Mouse (Mus musculus): ENCODE results near the gene Mrpl21. TPM values are rescaled to one million over a fixed set of nuclear protein-coding genes. Genes with fewer than 3 reads are reported as not detected.

Mrpl21 gene
- total and polyA plus RNA-seq, 3 experiments: 86.0 to 129 (median 116) TPM

- Histone ChIP-seq H3K4me3 (replicated peaks in 1 of 3; ENCODE audit: low read depth in 2 of 3, low read length in 2 of 3, poor library complexity in 1 of 3) (no peak overlapping the region), H3K9me3 (replicated peaks; ENCODE audit: low read length) (no peaks in the 10 kb centered on the region), H3K4me2 (ENCODE audit: insufficient read depth, low read depth, poor library complexity, severe bottlenecking) (no peak overlapping the region), H3K9ac (ENCODE audit: insufficient read depth, low read depth) (no peak overlapping the region), H3K4me1 (ENCODE audit: control insufficient read depth in 1 of 2, insufficient read depth in 2 of 2) (no peaks in the 10 kb centered on the region), H3K27me3 (replicated peaks) (no peaks in the 10 kb centered on the region), H3K79me2 (replicated peaks; ENCODE audit: control insufficient read depth, extremely low read depth, insufficient read depth, poor library complexity, severe bottlenecking) (no peaks in the 10 kb centered on the region), H3K36me3 (replicated peaks in 1 of 2; ENCODE audit: control insufficient read depth in 1 of 2, insufficient read depth in 1 of 2, low read length in 1 of 2) (peaks cover 93 to 97% of the 10 kb centered on the region in 2 experiments), H3K27ac (ENCODE audit: insufficient read depth, low read depth) (no peak overlapping the region)
- in situ Hi-C loops (cut with MboI; ENCODE audit: low pct_ligation_motif_present, low pct_unique_long_range_greater_than_20kb, low sequenced_read_pairs): no loop called here
- dilution Hi-C loops (cut with MboI; ENCODE audit: extremely low pct_ligation_motif_present, extremely low pct_unique_long_range_greater_than_20kb, low sequenced_read_pairs): no loop called here
- TF ChIP-seq HCFC1 (IDR thresholded peaks at IDR 0.05; ENCODE audit: low read depth, low read length): no peak
- TF ChIP-seq MEF2A (IDR thresholded peaks at IDR 0.05; ENCODE audit: borderline replicate concordance, low read depth, low read length): no peak
- no peak for TF ChIP-seq E2F4 (IDR thresholded peaks at IDR 0.05; ENCODE audit: insufficient replicate concordance, low read depth, low read length)
- no peak for TF ChIP-seq RCOR1 (conservative IDR thresholded peaks at IDR 0.05; ENCODE audit: low read depth, low read length)
- TF ChIP-seq ZMIZ1 (IDR thresholded peaks at IDR 0.05; ENCODE audit: low read depth, low read length): no peak
- no peak for TF ChIP-seq JUND (conservative IDR thresholded peaks at IDR 0.05; ENCODE audit: low read depth, low read length)
- no peak for TF ChIP-seq JUN (IDR thresholded peaks at IDR 0.05; ENCODE audit: insufficient read depth, low read depth, low read length)
- no peak for TF ChIP-seq ETS1 (conservative IDR thresholded peaks at IDR 0.05; ENCODE audit: low read depth, low read length)
- no peak for TF ChIP-seq MAX (IDR thresholded peaks at IDR 0.05; ENCODE audit: low read length)
- TF ChIP-seq NELFE (IDR thresholded peaks at IDR 0.05; ENCODE audit: low read depth, low read length): no peak
- no peak for TF ChIP-seq CHD1 (IDR thresholded peaks at IDR 0.05; ENCODE audit: low read depth, low read length)
- TF ChIP-seq ZC3H11A (IDR thresholded peaks at IDR 0.05; ENCODE audit: low read depth, low read length): no peak
- TF ChIP-seq USF2 (conservative IDR thresholded peaks at IDR 0.05; ENCODE audit: low read depth, low read length): no peak
- TF ChIP-seq IRF4 (IDR thresholded peaks at IDR 0.05; ENCODE audit: low read depth, low read length): no peak
- TF ChIP-seq MAZ (IDR thresholded peaks at IDR 0.05; ENCODE audit: low read depth, low read length): no peak
- TF ChIP-seq CTCF (conservative IDR thresholded peaks at IDR 0.05 in 1 of 2, IDR thresholded peaks at IDR 0.05 in 1 of 2; ENCODE audit: low read depth in 2 of 2, low read length in 2 of 2): no peak
- TF ChIP-seq MXI1 (IDR thresholded peaks at IDR 0.05; ENCODE audit: low read depth, low read length): no peak
- no peak for TF ChIP-seq UBTF (IDR thresholded peaks at IDR 0.05; ENCODE audit: low read depth, low read length)
- no peak for DNase-seq (ENCODE audit: extremely low read depth)
Observed at GRCm38 (mm10) chr19:3269279-3269678, 13.4 kb upstream of the Mrpl21 start.

GRCm38 (mm10) chr19:3269803-3270202 is 12.9 kb upstream of the Mrpl21 start:
- Histone ChIP-seq H3K4me1 (ENCODE audit: control insufficient read depth in 1 of 2, insufficient read depth in 2 of 2) (no peaks in the 10 kb centered on the region), H3K36me3 (replicated peaks in 1 of 2; ENCODE audit: control insufficient read depth in 1 of 2, insufficient read depth in 1 of 2, low read length in 1 of 2) (peaks cover 93 to 97% of the 10 kb centered on the region in 2 experiments), H3K79me2 (replicated peaks; ENCODE audit: control insufficient read depth, extremely low read depth, insufficient read depth, poor library complexity, severe bottlenecking) (no peaks in the 10 kb centered on the region), H3K27ac (ENCODE audit: insufficient read depth, low read depth) (no peak overlapping the region), H3K9me3 (replicated peaks; ENCODE audit: low read length) (no peaks in the 10 kb centered on the region), H3K4me2 (ENCODE audit: insufficient read depth, low read depth, poor library complexity, severe bottlenecking) (no peak overlapping the region), H3K27me3 (replicated peaks) (no peaks in the 10 kb centered on the region), H3K4me3 (replicated peaks in 1 of 3; ENCODE audit: low read depth in 2 of 3, low read length in 2 of 3, poor library complexity in 1 of 3) (no peak overlapping the region), H3K9ac (ENCODE audit: insufficient read depth, low read depth) (no peak overlapping the region)
- dilution Hi-C loops (cut with MboI; ENCODE audit: extremely low pct_ligation_motif_present, extremely low pct_unique_long_range_greater_than_20kb, low sequenced_read_pairs) (no loop called here), in situ Hi-C loops (cut with MboI; ENCODE audit: low pct_ligation_motif_present, low pct_unique_long_range_greater_than_20kb, low sequenced_read_pairs) (no loop called here)
- no peak for DNase-seq (ENCODE audit: extremely low read depth)
- TF ChIP-seq MXI1 (IDR thresholded peaks at IDR 0.05; ENCODE audit: low read depth, low read length): no peak
- TF ChIP-seq E2F4 (IDR thresholded peaks at IDR 0.05; ENCODE audit: insufficient replicate concordance, low read depth, low read length): no peak
- no peak for TF ChIP-seq BHLHE40 (IDR thresholded peaks at IDR 0.05; ENCODE audit: low read depth, low read length)
- no peak for TF ChIP-seq CHD2 (IDR thresholded peaks at IDR 0.05; ENCODE audit: low read length)
- no peak for TF ChIP-seq EP300 (IDR thresholded peaks at IDR 0.05; ENCODE audit: low read length)
- TF ChIP-seq ZKSCAN1 (IDR thresholded peaks at IDR 0.05; ENCODE audit: borderline replicate concordance, low read depth, low read length): no peak
